10 mouse cellular contexts compared by ENCODE assay signal in genomic region chr5:114585682-114586081, GRCm38 (mm10). TPM values are rescaled to one million over a fixed set of nuclear protein-coding genes. Genes with fewer than 3 reads are reported as not detected.
A peak's percentile ranks its signal among the peaks of the same experiment; 100 is the strongest.
DNase-seq lines count a peak whose midpoint lies in the region; ATAC-seq and TF ChIP-seq lines count a peak whose summit lies in the region.
"Had no signal": no experiment of that assay in that cellular context is flagged by ENCODE, and none has a peak within 500 bp of the region (broad histone marks: within the 10 kb centered on the region; RNA-seq: fewer than 3 reads in every experiment).

No protein-coding gene starts in this region.

- no peak for DNase-seq in forebrain, embryonic 10.5 days (ENCODE audit: extremely low spot score, low spot score)
- DNase-seq in lung, adult 2 months, result no peak
- DNase-seq in midbrain, postnatal 0 days (ENCODE audit: low spot score), result no peak
- DNase-seq in frontal cortex, postnatal 10 days (ENCODE audit: low spot score in 2 of 2), result no peak
- DNase-seq in urinary bladder, postnatal 36 days (ENCODE audit: low spot score in 2 of 2), result no peak
- DNase-seq: cerebellum, adult 9-11 months had no signal

- WGBS in forebrain, embryonic 10.5 days, result 5% methylated on average over 5 of the region's 5 CpGs
- WGBS in forebrain, embryonic 16.5 days, result 13% methylated on average over 5 of the region's 5 CpGs
- 10% methylated on average over 5 of the region's 5 CpGs for WGBS in lung, embryonic 15.5 days
- 33% methylated on average over 5 of the region's 5 CpGs for WGBS in lung, adult 2 months
- WGBS in intestine, embryonic 15.5 days, result 12% methylated on average over 5 of the region's 5 CpGs
- WGBS in midbrain, postnatal 0 days, result 17% methylated on average over 5 of the region's 5 CpGs

- H3K36me3 ChIP-seq in forebrain, embryonic 10.5 days (replicated peaks), result peaks cover 7% of the 10 kb centered on the region; the same call in 1 of the 2 replicates
- H3K36me3 ChIP-seq in forebrain, embryonic 16.5 days (ENCODE audit: control insufficient read depth, insufficient read depth), result no peaks in the 10 kb centered on the region
- H3K36me3 ChIP-seq in lung, embryonic 15.5 days, result no peaks in the 10 kb centered on the region
- no peaks in the 10 kb centered on the region for H3K36me3 ChIP-seq in intestine, embryonic 15.5 days
- no peaks in the 10 kb centered on the region for H3K36me3 ChIP-seq in midbrain, postnatal 0 days (ENCODE audit: insufficient read depth, low read length)

- peak overlapping the region; percentile 76 for H3K27ac ChIP-seq in forebrain, embryonic 10.5 days
- H3K27ac ChIP-seq in forebrain, embryonic 16.5 days (ENCODE audit: low read length), result no peak overlapping the region
- peak overlapping the region; percentile 55; the same call in 1 of the 2 replicates for H3K27ac ChIP-seq in lung, embryonic 15.5 days
- H3K27ac ChIP-seq in intestine, embryonic 15.5 days, result peak overlapping the region; percentile 29
- H3K27ac ChIP-seq in midbrain, postnatal 0 days (ENCODE audit: low read depth, low read length), result peak overlapping the region; percentile 26

- H3K9me3 ChIP-seq in forebrain, embryonic 10.5 days, result no peaks in the 10 kb centered on the region
- H3K9me3 ChIP-seq in forebrain, embryonic 16.5 days (ENCODE audit: control insufficient read depth, low read length), result no peaks in the 10 kb centered on the region
- no peaks in the 10 kb centered on the region for H3K9me3 ChIP-seq in lung, embryonic 15.5 days
- no peaks in the 10 kb centered on the region for H3K9me3 ChIP-seq in intestine, embryonic 15.5 days
- no peaks in the 10 kb centered on the region for H3K9me3 ChIP-seq in midbrain, postnatal 0 days (ENCODE audit: low read length)

- TF ChIP-seq POLR2A in lung, adult 2 months (IDR thresholded peaks at IDR 0.05; ENCODE audit: borderline replicate concordance, extremely low read depth, low read depth, low read length), result no peak

- H3K4me2 ChIP-seq in forebrain, embryonic 16.5 days (ENCODE audit: low read length), result no peak overlapping the region
- H3K4me2 ChIP-seq in lung, embryonic 15.5 days, result no peak overlapping the region
- no peak overlapping the region for H3K4me2 ChIP-seq in intestine, embryonic 15.5 days (replicated peaks)
- H3K4me2 ChIP-seq in midbrain, postnatal 0 days (ENCODE audit: low read depth, low read length, poor library complexity, severe bottlenecking), result no peak overlapping the region

- peak overlapping the region; percentile 10; the same call in 1 of the 2 replicates for H3K4me3 ChIP-seq in forebrain, embryonic 10.5 days
- no peak overlapping the region for H3K4me3 ChIP-seq in forebrain, embryonic 16.5 days (replicated peaks; ENCODE audit: low read length)
- H3K4me3 ChIP-seq in lung, embryonic 15.5 days, result no peak overlapping the region
- no peak overlapping the region for H3K4me3 ChIP-seq in lung, adult 2 months (replicated peaks; ENCODE audit: extremely low read depth, low read depth, low read length)
- no peak overlapping the region for H3K4me3 ChIP-seq in intestine, embryonic 15.5 days (replicated peaks)
- no peak overlapping the region for H3K4me3 ChIP-seq in midbrain, postnatal 0 days (ENCODE audit: low read depth, low read length)

- H3K27me3 ChIP-seq in forebrain, embryonic 10.5 days (ENCODE audit: poor library complexity, severe bottlenecking), result peaks cover 23% of the 10 kb centered on the region
- H3K27me3 ChIP-seq in forebrain, embryonic 16.5 days (replicated peaks; ENCODE audit: control insufficient read depth, insufficient read depth, low read length), result peaks cover 44% of the 10 kb centered on the region
- no peaks in the 10 kb centered on the region for H3K27me3 ChIP-seq in lung, embryonic 15.5 days
- no peaks in the 10 kb centered on the region for H3K27me3 ChIP-seq in intestine, embryonic 15.5 days (replicated peaks)
- no peaks in the 10 kb centered on the region for H3K27me3 ChIP-seq in midbrain, postnatal 0 days (ENCODE audit: insufficient read depth, low read length)
- H3K27me3 ChIP-seq: Patski had no signal

- peaks cover 91% of the 10 kb centered on the region for H3K4me1 ChIP-seq in forebrain, embryonic 10.5 days
- H3K4me1 ChIP-seq in forebrain, embryonic 16.5 days (replicated peaks; ENCODE audit: control insufficient read depth, insufficient read depth, low read length), result peaks cover 63% of the 10 kb centered on the region
- peaks cover 72% of the 10 kb centered on the region for H3K4me1 ChIP-seq in lung, embryonic 15.5 days
- no peaks in the 10 kb centered on the region for H3K4me1 ChIP-seq in lung, adult 2 months (ENCODE audit: control insufficient read depth, insufficient read depth, low read length)
- H3K4me1 ChIP-seq in intestine, embryonic 15.5 days (replicated peaks), result peaks cover 71% of the 10 kb centered on the region
- peaks cover 26% of the 10 kb centered on the region for H3K4me1 ChIP-seq in midbrain, postnatal 0 days (ENCODE audit: insufficient read depth, low read length)

- H3K9ac ChIP-seq in forebrain, embryonic 16.5 days (replicated peaks; ENCODE audit: low read depth, low read length), result no peak overlapping the region
- H3K9ac ChIP-seq in lung, embryonic 15.5 days, result no peak overlapping the region
- H3K9ac ChIP-seq in intestine, embryonic 15.5 days, result no peak overlapping the region
- no peak overlapping the region for H3K9ac ChIP-seq in midbrain, postnatal 0 days (replicated peaks; ENCODE audit: low read length, poor library complexity, severe bottlenecking)

- no peak for TF ChIP-seq CTCF in lung, adult 2 months (IDR thresholded peaks at IDR 0.05; ENCODE audit: insufficient read depth, low read length)
- TF ChIP-seq CTCF in midbrain, postnatal 0 days (IDR thresholded peaks at IDR 0.05), result 0 out of 2 replicates have a peak, but pooled peaks have one; percentile 6

- no peak for ATAC-seq in forebrain, embryonic 16.5 days
- ATAC-seq in lung, embryonic 15.5 days (ENCODE audit: borderline replicate concordance, extremely low read depth, low FRiP score, low TSS enrichment), result no peak
- no peak for ATAC-seq in intestine, embryonic 15.5 days
- ATAC-seq in midbrain, postnatal 0 days (ENCODE audit: low FRiP score), result no peak
- ATAC-seq: Patski had no signal

RNA-seq across cellular contexts. Expression of gene Fam222a, which starts 17.9 kb away (rescaled TPM):
- polyA plus RNA-seq in forebrain, embryonic 10.5 days (2016; fragmentation: Nextera tagmentation; extraction: Ambion mirVana), result 3.9 and 4.1 TPM in 2 replicates
- 4.3 and 4.4 TPM in 2 replicates for polyA plus RNA-seq in forebrain, embryonic 16.5 days (2015; fragmentation: Nextera tagmentation; extraction: Ambion mirVana)
- polyA plus RNA-seq in lung, embryonic 15.5 days (2015; fragmentation: Nextera tagmentation; extraction: Ambion mirVana), result 2.1 TPM in 2 replicates
- polyA plus RNA-seq in lung, adult 2 months (2012; rRNA removed), result 7.6 and 8.0 TPM in 2 replicates
- polyA plus RNA-seq in intestine, embryonic 15.5 days (2015; fragmentation: Nextera tagmentation; extraction: Ambion mirVana), result 5.1 and 6.2 TPM in 2 replicates
- 5.6 and 10.4 TPM in 2 replicates for total RNA-seq in midbrain, postnatal 0 days (2014; rRNA removed)
- polyA plus RNA-seq in midbrain, postnatal 0 days (2015; fragmentation: Nextera tagmentation; extraction: Ambion mirVana), result 3.5 and 4.2 TPM in 2 replicates
